In genomic region chr1:183756716-183757115, GRCm38 (mm10) we compare ENCODE assay signal across 30 mouse cellular contexts.
A peak's percentile ranks its signal among the peaks of the same experiment; 100 is the strongest.
DNase-seq lines count a peak whose midpoint lies in the region; ATAC-seq lines count a peak whose summit lies in the region.
"Had no signal": no experiment of that assay in that cellular context is flagged by ENCODE, and none has a peak within 500 bp of the region (broad histone marks: within the 10 kb centered on the region; RNA-seq: fewer than 3 reads in every experiment).

No protein-coding gene starts in this region.

- H3K27ac ChIP-seq in hindbrain, embryonic 12.5 days: no peak overlapping the region
- no peak overlapping the region for H3K27ac ChIP-seq in hindbrain, embryonic 16.5 days (ENCODE audit: low read depth, low read length)
- H3K27ac ChIP-seq: embryonic facial prominence, embryonic 12.5 days; embryonic facial prominence, embryonic 15.5 days; gastrocnemius, adult 2 months; heart, embryonic 15.5 days; hindbrain, postnatal 0 days had no signal

- H3K27me3 ChIP-seq in hindbrain, embryonic 12.5 days: no peaks in the 10 kb centered on the region
- no peaks in the 10 kb centered on the region for H3K27me3 ChIP-seq in hindbrain, embryonic 16.5 days (replicated peaks; ENCODE audit: control insufficient read depth, insufficient read depth, low read length)
- H3K27me3 ChIP-seq: CH12.LX; embryonic facial prominence, embryonic 12.5 days; embryonic facial prominence, embryonic 15.5 days; heart, embryonic 15.5 days; Patski had no signal

- peaks cover 11% of the 10 kb centered on the region; the same call in 1 of the 2 replicates for H3K4me1 ChIP-seq in hindbrain, embryonic 12.5 days
- H3K4me1 ChIP-seq in hindbrain, embryonic 16.5 days (ENCODE audit: control insufficient read depth, insufficient read depth, low read depth, low read length): no peaks in the 10 kb centered on the region; the same call in 1 of the 2 replicates
- H3K4me1 ChIP-seq: embryonic facial prominence, embryonic 12.5 days; embryonic facial prominence, embryonic 15.5 days; heart, embryonic 12.5 days; heart, embryonic 15.5 days had no signal

- H3K4me3 ChIP-seq in hindbrain, embryonic 12.5 days: no peak overlapping the region
- no peak overlapping the region for H3K4me3 ChIP-seq in hindbrain, embryonic 16.5 days (ENCODE audit: low read length)
- H3K4me3 ChIP-seq: embryonic facial prominence, embryonic 12.5 days; embryonic facial prominence, embryonic 15.5 days; gastrocnemius, adult 2 months; heart, embryonic 12.5 days; heart, embryonic 15.5 days had no signal

- H3K36me3 ChIP-seq in hindbrain, embryonic 12.5 days: no peaks in the 10 kb centered on the region
- H3K36me3 ChIP-seq in hindbrain, embryonic 16.5 days (ENCODE audit: control insufficient read depth, insufficient read depth, low read length): no peaks in the 10 kb centered on the region
- H3K36me3 ChIP-seq: embryonic facial prominence, embryonic 12.5 days; embryonic facial prominence, embryonic 15.5 days; G1E; heart, embryonic 12.5 days; heart, embryonic 15.5 days had no signal

- H3K4me2 ChIP-seq in hindbrain, embryonic 12.5 days (replicated peaks): no peak overlapping the region
- H3K4me2 ChIP-seq in hindbrain, embryonic 16.5 days (ENCODE audit: low read length): no peak overlapping the region
- H3K4me2 ChIP-seq: embryonic facial prominence, embryonic 12.5 days; embryonic facial prominence, embryonic 15.5 days; heart, embryonic 12.5 days; heart, embryonic 15.5 days had no signal

- peak; percentile 83 for DNase-seq in heart, adult 11 months
- no peak for DNase-seq in heart, postnatal 25 days (ENCODE audit: low spot score)
- peak; percentile 34 for DNase-seq in embryo, embryonic 10.5 days (ENCODE audit: low spot score)
- DNase-seq in mesoderm, embryonic 11.5 days (ENCODE audit: low read depth, low spot score): peak; percentile 36
- DNase-seq in thymus, postnatal 0 days (ENCODE audit: low spot score): no peak
- DNase-seq: adrenal gland, postnatal 10 days; adrenal gland, postnatal 36 days; B cell, adult 2 months; cerebellum, adult 18-20 months; cerebellum, adult 9-10 months; cerebellum, postnatal 14 days; forebrain, postnatal 0 days; gastrocnemius, adult 2 months; gastrocnemius, postnatal 14 days; heart, adult 18-20 months; heart, postnatal 10 days; heart, postnatal 4 days had no signal

- intact Hi-C loops in heart, postnatal 25 days (cut with DNase I): no loop called here

- ATAC-seq in hindbrain, embryonic 12.5 days (ENCODE audit: low FRiP score): peak; percentile 43; the same call in 1 of the 2 replicates
- ATAC-seq in hindbrain, embryonic 16.5 days: no peak
- ATAC-seq: forebrain, embryonic 14.5 days; forebrain, postnatal 0 days; hindbrain, postnatal 0 days; inflammation-experienced regulatory T-cells, adult 6 months; intestine, embryonic 16.5 days; Patski had no signal

- 57% methylated on average over 8 of the region's 8 CpGs for WGBS in hindbrain, embryonic 12.5 days
- 61% methylated on average over 8 of the region's 8 CpGs for WGBS in hindbrain, embryonic 16.5 days

- no peak overlapping the region for H3K9ac ChIP-seq in hindbrain, embryonic 12.5 days
- no peak overlapping the region for H3K9ac ChIP-seq in hindbrain, embryonic 16.5 days (ENCODE audit: low read depth, low read length)
- H3K9ac ChIP-seq: embryonic facial prominence, embryonic 12.5 days; embryonic facial prominence, embryonic 15.5 days; forebrain, postnatal 0 days; heart, embryonic 12.5 days; heart, embryonic 15.5 days had no signal

- no peaks in the 10 kb centered on the region for H3K9me3 ChIP-seq in hindbrain, embryonic 12.5 days (replicated peaks)
- no peaks in the 10 kb centered on the region for H3K9me3 ChIP-seq in hindbrain, embryonic 16.5 days (ENCODE audit: control insufficient read depth, low read length)
- H3K9me3 ChIP-seq: embryonic facial prominence, embryonic 12.5 days; embryonic facial prominence, embryonic 15.5 days; heart, embryonic 12.5 days; heart, embryonic 15.5 days had no signal

Comparison
In these comparisons a context has a peak if more than half of its experiments do, and no peak if none do; other contexts are left out.
1. DNase-seq: peak in heart, adult 11 months (single experiment), embryo, embryonic 10.5 days (single experiment) and mesoderm, embryonic 11.5 days (single experiment); none in heart, postnatal 25 days (single experiment) and thymus, postnatal 0 days (single experiment).